Mouse (Mus musculus): ENCODE results near the gene Zfyve16. TPM values are rescaled to one million over a fixed set of nuclear protein-coding genes. Genes with fewer than 3 reads are reported as not detected.

Zfyve16 gene
- polyA plus RNA-seq, 1 experiment from 2014 or later = 13.7 TPM

Other genes starting within 250 kb of the Zfyve16 start
- 0.40 and 1.1 TPM in 2 replicates for gene Gm20379, start 224.9 kb downstream of the Zfyve16 start, polyA plus RNA-seq (2014; fragmentation: Nextera tagmentation; extraction: Ambion mirVana)
- gene Dhfr, start 176.1 kb downstream of the Zfyve16 start, polyA plus RNA-seq (2014; fragmentation: Nextera tagmentation; extraction: Ambion mirVana) = 4.7 and 5.1 TPM in 2 replicates
- gene Msh3, start 175.9 kb downstream of the Zfyve16 start, polyA plus RNA-seq (2014; fragmentation: Nextera tagmentation; extraction: Ambion mirVana) = 27.5 and 28.0 TPM in 2 replicates
- gene Ankrd34b, start 105.0 kb downstream of the Zfyve16 start, polyA plus RNA-seq (2014; fragmentation: Nextera tagmentation; extraction: Ambion mirVana) = 2.7 and 3.5 TPM in 2 replicates
- gene Fam151b, start 46.9 kb downstream of the Zfyve16 start, polyA plus RNA-seq (2014; fragmentation: Nextera tagmentation; extraction: Ambion mirVana) = not detected in 2 replicates
- not detected in 2 replicates for gene Spz1, start 45.3 kb upstream of the Zfyve16 start, polyA plus RNA-seq (2014; fragmentation: Nextera tagmentation; extraction: Ambion mirVana)
- 18.4 and 19.2 TPM in 2 replicates for gene Serinc5, start 80.2 kb upstream of the Zfyve16 start, polyA plus RNA-seq (2014; fragmentation: Nextera tagmentation; extraction: Ambion mirVana)

All from hindbrain, embryonic 14.5 days (tissue).